Mouse (Mus musculus): Measurements from ENCODE around the gene Cnpy4. TPM values are rescaled to one million over a fixed set of nuclear protein-coding genes. Genes with fewer than 3 reads are reported as not detected.
A peak's percentile ranks its signal among the peaks of the same experiment; 100 is the strongest.

Cnpy4 gene
- polyA plus RNA-seq, 1 experiment from 2014 or later: 61.1 TPM

GRCm38 (mm10) chr5:138241511-138241910 is 54.2 kb downstream of the Cnpy4 start:
- Histone ChIP-seq H3K9ac (no peak overlapping the region), H3K9me3 (replicated peaks) (no peaks in the 10 kb centered on the region), H3K4me1 (no peaks in the 10 kb centered on the region), H3K27me3 (no peaks in the 10 kb centered on the region), H3K36me3 (no peaks in the 10 kb centered on the region), H3K4me2 (replicated peaks) (no peak overlapping the region), H3K27ac (replicated peaks) (no peak overlapping the region), H3K4me3 (replicated peaks) (no peak overlapping the region)
- WGBS: 46% methylated on average over 2 of the region's 2 CpGs
- no peak for ATAC-seq (ENCODE audit: insufficient number of reproducible peaks, low FRiP score, low TSS enrichment, low read depth)

MicroRNA genes within 50 kb of the gene (microRNA counts, 519-probe panel; counts per million panel counts)
- microRNA mmu-miR-106b (3,659 counts per million, percentile 87 among the panel's probes with 10 or more counts), microRNA mmu-miR-25 (4,326 counts per million, percentile 96 among the panel's probes with 10 or more counts), microRNA mmu-miR-93 (3,549 counts per million, percentile 84 among the panel's probes with 10 or more counts)

Small RNA genes lying within 50 kb of the gene (microRNA-seq; reads per million reads assigned to microRNA genes)
- gene Mir106b (ENCODE audit: borderline number of aligned reads) (4,627 reads per million, percentile 89 among the genes with 10 or more reads in this experiment), gene Mir25 (ENCODE audit: borderline number of aligned reads) (523 reads per million, percentile 71 among the genes with 10 or more reads in this experiment), gene Mir93 (ENCODE audit: borderline number of aligned reads) (6,682 reads per million, percentile 92 among the genes with 10 or more reads in this experiment)

Other genes starting within 250 kb of the Cnpy4 start
- 0.92 and 1.2 TPM in 2 replicates for gene Gjc3, start 224.4 kb upstream of the Cnpy4 start, polyA plus RNA-seq (2015; fragmentation: Nextera tagmentation; extraction: Ambion mirVana)
- gene Azgp1, start 206.0 kb upstream of the Cnpy4 start, polyA plus RNA-seq (2015; fragmentation: Nextera tagmentation; extraction: Ambion mirVana): 0.17 TPM in 1 of 2 replicates, not detected in the other
- not detected in 2 replicates for gene Smok3a, start 166.2 kb upstream of the Cnpy4 start, polyA plus RNA-seq (2015; fragmentation: Nextera tagmentation; extraction: Ambion mirVana)
- gene Smok3b, start 166.1 kb upstream of the Cnpy4 start, polyA plus RNA-seq (2015; fragmentation: Nextera tagmentation; extraction: Ambion mirVana): not detected in 2 replicates
- gene Smok3c, start 134.3 kb upstream of the Cnpy4 start, polyA plus RNA-seq (2015; fragmentation: Nextera tagmentation; extraction: Ambion mirVana): not detected in 2 replicates
- 16.5 and 17.8 TPM in 2 replicates for gene Zkscan1, start 102.4 kb upstream of the Cnpy4 start, polyA plus RNA-seq (2015; fragmentation: Nextera tagmentation; extraction: Ambion mirVana)
- gene Zscan21, start 70.6 kb upstream of the Cnpy4 start, polyA plus RNA-seq (2015; fragmentation: Nextera tagmentation; extraction: Ambion mirVana): 54.0 and 58.1 TPM in 2 replicates
- 17.4 and 19.9 TPM in 2 replicates for gene Zfp113, start 31.7 kb upstream of the Cnpy4 start, polyA plus RNA-seq (2015; fragmentation: Nextera tagmentation; extraction: Ambion mirVana)
- 303 and 321 TPM in 2 replicates for gene Cops6, start 26.4 kb upstream of the Cnpy4 start, polyA plus RNA-seq (2015; fragmentation: Nextera tagmentation; extraction: Ambion mirVana)
- 26.9 and 27.4 TPM in 2 replicates for gene Ap4m1, start 15.5 kb upstream of the Cnpy4 start, polyA plus RNA-seq (2015; fragmentation: Nextera tagmentation; extraction: Ambion mirVana)
- 141 and 142 TPM in 2 replicates for gene Mcm7, start 15.1 kb upstream of the Cnpy4 start, polyA plus RNA-seq (2015; fragmentation: Nextera tagmentation; extraction: Ambion mirVana)
- gene Taf6, start within 50 bp of the Cnpy4 start, polyA plus RNA-seq (2015; fragmentation: Nextera tagmentation; extraction: Ambion mirVana): 77.2 and 87.7 TPM in 2 replicates
- gene Mblac1, start 6.8 kb downstream of the Cnpy4 start, polyA plus RNA-seq (2015; fragmentation: Nextera tagmentation; extraction: Ambion mirVana): 8.5 and 8.6 TPM in 2 replicates
- gene Nxpe5, start 38.4 kb downstream of the Cnpy4 start, polyA plus RNA-seq (2015; fragmentation: Nextera tagmentation; extraction: Ambion mirVana): not detected in 2 replicates
- 72.6 and 72.7 TPM in 2 replicates for gene Lamtor4, start 68.0 kb downstream of the Cnpy4 start, polyA plus RNA-seq (2015; fragmentation: Nextera tagmentation; extraction: Ambion mirVana)
- gene BC037034, start 76.5 kb downstream of the Cnpy4 start, polyA plus RNA-seq (2015; fragmentation: Nextera tagmentation; extraction: Ambion mirVana): 7.4 and 7.7 TPM in 2 replicates
- 2.9 and 3.1 TPM in 2 replicates for gene Gal3st4, start 85.4 kb downstream of the Cnpy4 start, polyA plus RNA-seq (2015; fragmentation: Nextera tagmentation; extraction: Ambion mirVana)
- 0.12 and 0.13 TPM in 2 replicates for gene Gm43720, start 92.5 kb downstream of the Cnpy4 start, polyA plus RNA-seq (2015; fragmentation: Nextera tagmentation; extraction: Ambion mirVana)
- 24.7 and 30.0 TPM in 2 replicates for gene Gpc2, start 92.5 kb downstream of the Cnpy4 start, polyA plus RNA-seq (2015; fragmentation: Nextera tagmentation; extraction: Ambion mirVana)
- 4.9 and 5.2 TPM in 2 replicates for gene Stag3, start 92.8 kb downstream of the Cnpy4 start, polyA plus RNA-seq (2015; fragmentation: Nextera tagmentation; extraction: Ambion mirVana)
- gene Pvrig, start 154.5 kb downstream of the Cnpy4 start, polyA plus RNA-seq (2015; fragmentation: Nextera tagmentation; extraction: Ambion mirVana): 0.21 TPM in 1 of 2 replicates, not detected in the other

Data from embryonic facial prominence, embryonic 15.5 days (tissue).